Mouse (Mus musculus) liver, embryonic 14.5 days (tissue): ENCODE results near the gene E130208F15Rik.

Experiments
- CTCF ChIP-seq: IDR thresholded peaks from 2 replicates; pipeline ENCODE4 v1.5.1; 2016; ENCODE audit warnings: antibody characterized with exemption, low read depth, control low read depth
- EP300 ChIP-seq: IDR thresholded peaks from 2 replicates; pipeline ENCODE4 v1.6.1; 2016; ENCODE audit warnings: antibody characterized with exemption, low read depth

DNA sequence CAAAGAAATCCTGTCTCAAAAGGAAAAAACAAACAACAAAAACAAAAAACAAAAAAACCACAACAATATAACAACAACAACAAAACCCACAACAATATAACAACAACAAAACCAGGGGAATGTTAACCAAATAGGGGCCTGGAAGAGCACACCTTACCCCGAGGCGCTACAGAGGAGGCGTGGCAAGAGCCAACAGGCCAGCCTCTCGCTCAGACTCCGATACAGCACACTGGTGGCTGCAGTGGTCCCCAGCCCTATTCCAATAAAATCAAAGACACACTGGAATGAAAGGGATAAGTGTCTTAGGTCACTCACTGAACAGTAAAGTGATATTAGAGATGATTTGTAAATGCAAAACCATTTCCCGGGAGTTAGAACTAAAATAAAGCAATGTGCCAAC lies 42.0 kb upstream of the E130208F15Rik start:
- TF ChIP-seq CTCF, result no peak
- TF ChIP-seq EP300, result no peak
